Mouse (Mus musculus): ENCODE measurements around the gene Serpina3n.

DNA sequence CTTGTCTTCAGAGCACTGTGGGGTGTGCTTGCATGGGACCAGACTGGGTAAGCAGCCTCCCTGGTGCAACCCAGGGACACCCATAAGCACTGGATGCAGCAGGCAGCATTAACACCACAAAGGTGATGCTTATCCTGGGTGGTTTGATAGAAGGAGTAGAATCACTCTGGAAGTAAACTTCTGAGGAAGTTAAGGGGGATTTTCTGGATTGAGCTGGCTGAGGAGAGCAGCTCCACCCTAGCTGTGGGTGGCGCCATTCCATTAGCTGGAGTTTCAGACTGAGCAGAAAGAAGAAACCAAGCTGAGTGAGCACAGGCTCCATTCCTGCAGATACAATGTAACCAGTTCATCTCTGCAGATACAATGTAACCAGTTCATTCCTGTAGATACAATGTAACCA is 46.5 kb downstream of the Serpina3n start:
- TF ChIP-seq CTCF (IDR thresholded peaks at IDR 0.05; ENCODE audit: low read depth, low read length) (0 out of 2 replicates have a peak, but pooled peaks have one; percentile 9), POLR2A (IDR thresholded peaks at IDR 0.05; ENCODE audit: extremely low read depth, insufficient read depth, low read length) (no peak)

Data from liver, adult 2 months (tissue).